Mouse (Mus musculus): ENCODE results near the gene Uchl1. TPM values are rescaled to one million over a fixed set of nuclear protein-coding genes. Genes with fewer than 3 reads are reported as not detected.
A peak's percentile ranks its signal among the peaks of the same experiment; 100 is the strongest.

The Uchl1 gene
- 100 to 1,000 TPM; 878 to 888 TPM for total RNA-seq (2021)
- long read RNA-seq, experiment 1, transcript Uchl1-202 (7 exons, 980 nt), result major isoform, 17 of 192 reads
- long read RNA-seq, experiment 1, partial matches to known transcripts, result 14 of 192 reads
- long read RNA-seq, experiment 1, other reads (novel, unspliced or antisense), result 160 of 192 reads
- long read RNA-seq, experiment 2, transcript Uchl1-202 (7 exons, 980 nt), result major isoform, 27 of 186 reads
- long read RNA-seq, experiment 2, partial matches to known transcripts, result 16 of 186 reads
- long read RNA-seq, experiment 2, other reads (novel, unspliced or antisense), result 142 of 186 reads

DNA sequence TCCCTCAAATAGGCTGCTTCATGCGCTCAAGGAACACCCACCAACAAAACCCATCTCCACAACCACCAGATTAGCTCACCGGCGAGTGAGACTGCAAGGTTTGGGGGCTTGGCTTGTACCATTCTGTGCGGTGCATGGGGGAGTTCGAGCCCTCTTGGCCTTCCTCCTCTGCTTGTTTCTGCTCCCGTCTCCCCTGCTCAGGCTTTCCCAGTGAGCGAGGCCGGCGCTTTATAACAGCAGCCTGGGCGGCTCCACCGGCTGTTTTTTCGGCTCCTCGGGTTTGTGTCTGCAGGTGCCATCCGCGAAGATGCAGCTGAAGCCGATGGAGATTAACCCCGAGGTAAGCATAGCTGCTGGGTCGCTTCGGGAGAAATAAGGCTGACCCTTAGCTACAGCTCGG, at the start of gene Uchl1:
TSS of gene Uchl1 (plus strand) at position 109 of the 400 bp plus-strand sequence.
- no peak for TF ChIP-seq CTCF (IDR thresholded peaks at IDR 0.05)
- DNase-seq (ENCODE audit: extremely low spot score in 1 of 2, low spot score in 2 of 2), result peak; percentile 93 to 94
- H3K4me3 ChIP-seq, result peak within 1 kb of the TSS; percentile 75
- peak within 1 kb of the TSS; percentile 95 for H3K27ac ChIP-seq
- intact Hi-C loops (cut with DNase I), result loop anchor here (1.0 to 10.0 kb wide), 5 partner anchors 58 to 411 kb away; partner anchors contain the start of gene Apbb2

DNA sequence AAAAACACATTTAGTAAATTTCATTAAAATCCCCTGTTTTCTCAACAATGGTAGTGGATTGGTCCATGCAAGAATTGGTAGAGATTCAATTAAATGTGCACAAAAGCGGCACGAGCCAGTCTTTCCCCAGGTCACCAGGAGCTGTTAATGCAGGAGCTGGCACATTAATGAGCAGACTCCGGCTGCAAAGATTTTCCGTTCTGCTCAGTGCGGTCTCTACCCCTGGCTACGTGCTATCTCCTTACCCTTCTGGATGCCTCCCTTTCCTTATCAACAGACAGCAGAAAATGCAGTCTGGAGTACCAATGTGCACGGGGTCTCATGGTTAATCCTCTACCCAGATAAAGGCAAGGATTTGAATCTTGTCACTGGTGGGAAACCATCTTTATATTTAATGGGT, 48.1 kb upstream of the Uchl1 start:
- TF ChIP-seq CTCF (IDR thresholded peaks at IDR 0.05), result no peak
- H3K4me3 ChIP-seq, result no peak overlapping the region
- intact Hi-C loops (cut with DNase I), result no loop called here
- DNase-seq (ENCODE audit: extremely low spot score in 1 of 2, low spot score in 2 of 2), result no peak
- H3K27ac ChIP-seq, result no peak overlapping the region

GRCm38 (mm10) chr5:66635459-66636079, 40.3 kb upstream of the Uchl1 start:
- DNase-seq (ENCODE audit: extremely low spot score in 1 of 2, low spot score in 2 of 2), result no peak
- Histone ChIP-seq H3K4me3 (no peak overlapping the region), H3K27ac (no peak overlapping the region)
- intact Hi-C loops (cut with DNase I), result no loop called here
- no peak for TF ChIP-seq CTCF (IDR thresholded peaks at IDR 0.05)

- intact Hi-C loops (cut with DNase I), result no loop called here
- no peak for DNase-seq (ENCODE audit: extremely low spot score in 1 of 2, low spot score in 2 of 2)
- TF ChIP-seq CTCF (IDR thresholded peaks at IDR 0.05), result no peak
These were observed 33.7 kb upstream of the Uchl1 start for GRCm38 (mm10) chr5:66642156-66642555.

DNA sequence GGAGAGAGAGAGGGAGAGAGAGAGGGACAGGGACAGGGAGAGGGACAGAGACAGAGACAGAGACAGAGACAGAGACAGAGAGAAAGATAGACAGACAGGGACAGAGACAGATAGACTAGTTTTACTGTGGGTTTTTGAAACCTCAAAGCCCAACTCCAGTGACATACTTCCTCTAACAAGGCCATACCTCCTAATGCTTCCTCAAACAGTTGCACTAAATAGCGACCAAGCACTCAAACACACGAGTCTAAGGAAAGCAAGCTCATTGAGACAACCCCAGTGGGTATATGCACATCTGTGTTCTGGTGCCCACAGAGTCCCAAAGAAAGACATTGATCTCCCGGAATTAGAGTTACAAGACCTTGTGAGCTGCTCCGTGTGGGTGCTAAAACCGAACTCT, 32.6 kb upstream of the Uchl1 start:
- intact Hi-C loops (cut with DNase I), result no loop called here
- no peak for DNase-seq (ENCODE audit: extremely low spot score in 1 of 2, low spot score in 2 of 2)
- TF ChIP-seq CTCF (IDR thresholded peaks at IDR 0.05), result no peak

More at GRCm38 (mm10) chr5:66642156-66642555, 33.7 kb upstream of the Uchl1 start:
- no peak overlapping the region for H3K27ac ChIP-seq
- H3K4me3 ChIP-seq, result no peak overlapping the region

DNA sequence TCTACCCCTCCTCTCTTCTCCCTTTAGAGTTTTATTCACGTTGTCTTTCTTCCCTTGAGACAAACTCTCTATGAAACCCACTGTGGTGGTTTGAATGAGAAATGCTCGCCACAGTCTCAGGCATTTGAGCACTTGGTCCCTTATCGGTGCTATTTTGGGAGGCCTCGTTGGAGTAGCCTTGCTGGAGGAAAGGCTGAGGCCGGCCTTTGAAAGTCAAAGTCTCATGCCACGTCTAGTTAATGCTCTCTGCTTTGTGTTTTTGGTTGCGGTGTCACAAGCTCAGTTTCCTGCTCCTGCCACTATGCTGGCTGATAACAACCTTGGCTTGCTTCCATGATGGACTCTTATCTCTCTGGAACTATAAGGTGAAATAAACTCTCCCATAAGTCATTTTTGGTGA, 28.4 kb upstream of the Uchl1 start:
- no peak for TF ChIP-seq CTCF (IDR thresholded peaks at IDR 0.05)
- intact Hi-C loops (cut with DNase I), result no loop called here
- H3K4me3 ChIP-seq, result no peak overlapping the region
- no peak for DNase-seq (ENCODE audit: extremely low spot score in 1 of 2, low spot score in 2 of 2)
- no peak overlapping the region for H3K27ac ChIP-seq

More for the DNA sequence above, 32.6 kb upstream of the Uchl1 start:
- H3K4me3 ChIP-seq, result no peak overlapping the region
- no peak overlapping the region for H3K27ac ChIP-seq

DNA sequence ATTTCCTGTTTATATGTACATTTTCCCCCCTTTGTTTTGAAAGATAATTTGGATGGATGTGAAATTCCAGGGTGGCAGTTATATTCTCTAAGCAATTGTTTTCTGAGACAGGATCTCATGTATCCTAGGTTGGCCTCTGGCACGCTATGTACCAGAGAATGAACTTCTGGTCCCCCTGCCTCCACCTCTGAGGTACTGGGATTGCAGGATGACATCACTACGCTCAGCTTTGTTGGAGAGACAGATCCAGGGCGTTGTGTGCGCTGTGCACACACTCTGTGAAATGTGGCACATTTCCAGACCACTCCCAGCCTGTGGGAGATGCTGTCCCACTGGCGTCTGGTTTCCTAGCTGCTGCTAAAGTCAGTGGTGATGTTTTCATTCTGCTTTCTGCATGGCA, 21.7 kb upstream of the Uchl1 start:
- Histone ChIP-seq H3K27ac (no peak overlapping the region), H3K4me3 (no peak overlapping the region)
- DNase-seq (ENCODE audit: extremely low spot score in 1 of 2, low spot score in 2 of 2), result no peak
- no peak for TF ChIP-seq CTCF (IDR thresholded peaks at IDR 0.05)
- intact Hi-C loops (cut with DNase I), result no loop called here

DNA sequence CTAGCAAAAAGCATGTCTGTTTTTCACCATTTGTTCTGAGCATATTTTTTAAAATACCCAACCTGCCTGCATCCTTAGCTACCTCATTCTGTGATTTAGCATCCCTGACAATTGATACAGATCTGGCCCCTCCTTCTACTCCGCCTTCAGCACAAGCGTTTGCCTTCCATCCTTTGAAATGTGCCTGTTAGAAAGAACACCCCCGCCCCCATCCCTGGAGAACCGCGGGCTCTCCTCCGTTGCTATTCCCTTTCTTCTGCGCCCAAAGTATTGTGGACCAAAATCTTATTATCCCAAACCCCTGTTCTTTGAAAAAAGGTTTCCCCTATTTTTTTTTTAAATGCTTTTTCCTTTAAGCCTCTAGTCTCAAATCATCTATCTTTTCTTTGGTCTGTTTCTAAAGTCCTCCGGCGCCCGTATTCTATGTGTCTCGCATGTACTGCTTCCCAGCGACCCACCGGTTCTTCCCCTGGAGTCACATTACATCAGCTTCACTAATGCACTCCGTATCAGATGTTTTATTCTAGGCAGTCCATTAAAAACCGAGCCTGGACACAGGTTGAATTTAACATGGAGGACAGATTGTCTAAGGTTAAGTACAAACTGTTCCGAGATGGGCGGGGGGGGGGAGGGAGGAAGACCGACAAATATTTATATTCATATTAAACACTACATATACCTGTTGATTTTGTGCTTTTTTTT, 551 bp upstream of the Uchl1 start:
- Histone ChIP-seq H3K4me3 (peak overlapping the region; percentile 75), H3K27ac (peak overlapping the region; percentile 95)
- peak; percentile 47 to 54 for DNase-seq (ENCODE audit: extremely low spot score in 1 of 2, low spot score in 2 of 2)
- intact Hi-C loops (cut with DNase I), result loop anchor here (5.0 to 10.0 kb wide), 4 partner anchors 98 to 411 kb away; no protein-coding TSS in a partner anchor
- TF ChIP-seq CTCF (IDR thresholded peaks at IDR 0.05), result no peak

DNA sequence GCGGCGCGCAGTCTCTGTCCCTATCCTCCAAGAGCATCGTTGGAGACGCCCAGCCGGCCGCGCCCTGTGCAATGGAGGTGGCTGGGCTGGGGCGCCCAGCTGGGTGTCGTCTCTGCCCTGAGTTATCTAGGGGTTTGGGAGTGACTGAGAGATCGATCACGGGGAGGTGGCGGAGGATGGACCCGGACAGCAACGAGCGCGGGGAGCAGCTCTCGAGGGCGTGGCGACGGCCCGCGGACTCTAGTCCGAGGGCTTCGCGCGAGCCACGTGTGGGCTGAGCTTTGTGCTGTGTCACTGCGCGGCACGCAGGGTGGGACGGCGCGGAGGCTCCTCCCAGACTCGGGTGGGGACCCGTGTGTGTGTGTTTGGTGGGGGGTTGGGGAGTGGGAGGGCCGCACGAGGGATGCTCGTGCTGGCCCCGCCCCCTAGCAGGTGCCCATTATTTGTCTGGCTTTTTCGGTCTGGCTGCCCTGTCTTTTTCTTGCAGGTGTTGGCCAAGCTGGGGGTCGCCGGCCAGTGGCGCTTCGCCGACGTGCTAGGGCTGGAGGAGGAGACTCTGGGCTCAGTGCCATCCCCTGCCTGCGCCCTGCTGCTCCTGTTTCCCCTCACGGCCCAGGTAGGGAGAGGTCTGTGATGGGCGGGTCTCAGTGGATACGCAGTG, 696 bp downstream of the Uchl1 start:
- no peak for TF ChIP-seq CTCF (IDR thresholded peaks at IDR 0.05)
- intact Hi-C loops (cut with DNase I), result loop anchor here (1.0 to 10.0 kb wide), 5 partner anchors 58 to 412 kb away; partner anchors contain the start of gene Apbb2
- DNase-seq (ENCODE audit: extremely low spot score in 1 of 2, low spot score in 2 of 2), result peak; percentile 75 to 76
- peak overlapping the region; percentile 75 for H3K4me3 ChIP-seq
- H3K27ac ChIP-seq, result peak overlapping the region; percentile 95

- H3K27ac ChIP-seq, result peak overlapping the region; percentile 95
- peak; percentile 55 for TF ChIP-seq CTCF (IDR thresholded peaks at IDR 0.05)
- DNase-seq (ENCODE audit: extremely low spot score in 1 of 2, low spot score in 2 of 2), result peak in 1 of 2 experiments; percentile 46
- intact Hi-C loops (cut with DNase I), result loop anchor here (5.0 to 10.0 kb wide), 4 partner anchors 100 to 413 kb away; no protein-coding TSS in a partner anchor
- peak overlapping the region; percentile 75 for H3K4me3 ChIP-seq
These were observed 1.8 kb downstream of the Uchl1 start for GRCm38 (mm10) chr5:66677411-66678345.
